Mouse (Mus musculus) cerebral cortex, adult 2 months (tissue): ENCODE measurements around the gene Grin2a.

Experiments
- WGBS: fragments of 180-500 bp; shearing (Covaris S2); methylation state at CpG from one replicate; pipeline ENCODE4 v1.1.7; 2018; 5-methylcytosine and 5-hydroxymethylcytosine counted together

Gene Grin2a

DNA sequence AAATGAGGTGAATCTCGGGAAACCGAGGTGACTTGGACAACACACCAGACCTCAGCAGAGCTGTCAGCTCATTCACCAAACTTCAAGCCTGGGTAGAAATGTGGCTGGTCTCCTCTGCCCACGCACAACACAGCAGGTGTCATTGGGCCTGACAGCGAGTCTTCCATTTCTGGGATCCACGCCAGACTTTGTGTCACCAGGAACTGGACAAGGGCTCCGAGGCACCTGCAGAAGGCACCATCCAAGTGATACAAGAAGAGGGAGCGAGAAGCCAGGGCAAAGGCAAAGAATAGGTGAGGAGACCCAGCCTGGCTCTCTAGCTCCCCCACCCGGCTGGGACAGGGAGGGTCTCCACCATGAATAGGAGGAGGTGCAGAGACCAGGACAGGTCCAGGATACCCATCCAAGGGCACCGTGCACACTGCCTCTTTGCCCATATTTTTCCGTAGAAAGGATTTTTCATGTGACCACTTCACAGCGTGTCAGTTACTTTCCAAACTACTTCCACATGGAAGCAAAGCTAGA lies 244.3 kb downstream of the Grin2a start:
- 54% methylated on average over 11 of the region's 11 CpGs for WGBS

DNA sequence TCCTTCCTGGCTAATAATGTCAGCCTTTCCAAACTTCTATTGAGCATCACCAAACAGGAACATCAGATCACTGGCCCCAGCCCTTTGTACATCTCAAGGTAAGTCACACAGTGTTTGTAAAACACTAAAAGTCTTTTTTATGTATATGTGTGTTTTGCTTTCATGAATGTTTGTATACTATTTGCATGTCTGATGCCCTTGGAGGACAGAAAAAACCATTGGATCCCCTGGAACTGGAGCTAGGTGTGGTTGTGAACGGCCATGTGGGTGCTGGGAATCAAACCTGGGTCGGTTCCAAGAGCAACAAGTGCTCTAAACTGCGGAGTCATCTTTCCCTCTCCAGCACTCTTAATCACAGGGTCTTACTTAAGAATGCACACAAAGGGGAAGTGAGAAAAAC lies 245.7 kb downstream of the Grin2a start:
- 89% methylated on average over 3 of the region's 3 CpGs for WGBS

DNA sequence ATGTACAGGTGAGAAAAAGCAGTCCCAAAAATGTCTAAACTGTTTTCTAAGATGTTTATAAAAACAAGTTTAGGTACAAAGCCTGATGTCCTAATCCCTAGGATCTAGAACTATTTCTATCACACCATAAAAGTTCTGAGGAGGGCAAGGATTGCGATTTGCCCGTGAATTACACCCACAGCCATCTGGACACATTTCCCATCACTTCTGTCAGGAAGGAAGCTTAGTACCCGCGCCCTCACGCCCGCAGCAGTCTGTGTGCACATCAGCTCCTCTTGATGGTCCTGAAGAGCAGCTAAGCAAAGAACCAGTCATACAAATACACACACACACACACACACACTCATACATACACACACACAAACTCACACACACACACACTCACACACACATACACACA lies 252.9 kb downstream of the Grin2a start:
- 42% methylated on average over 6 of the region's 6 CpGs for WGBS

DNA sequence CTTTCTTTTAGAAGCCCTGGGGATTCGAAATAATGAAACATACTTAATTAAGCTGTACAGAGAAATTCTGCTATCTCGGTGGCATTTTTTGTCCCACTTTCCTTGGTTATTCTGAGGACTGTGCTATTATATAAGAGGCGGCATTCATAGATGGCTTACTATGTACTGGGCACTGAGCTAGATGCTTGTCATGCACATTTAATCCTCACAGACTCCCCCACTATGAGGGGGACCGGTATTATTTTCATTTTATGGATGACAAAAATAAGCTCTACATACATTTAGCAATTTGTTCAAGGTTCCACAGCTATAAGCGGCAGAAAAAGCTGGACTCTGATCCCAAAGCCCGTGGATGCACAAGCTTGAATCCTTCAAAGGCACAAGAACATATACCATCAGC lies 256.7 kb downstream of the Grin2a start:
- WGBS = 48% methylated on average over 6 of the region's 6 CpGs

GRCm38 (mm10) chr16:9737131-9737530 lies 258.2 kb downstream of the Grin2a start:
- WGBS = 23% methylated on average over 2 of the region's 2 CpGs

- 46% methylated on average over 8 of the region's 8 CpGs for WGBS
Measured at GRCm38 (mm10) chr16:9735365-9736080, 259.8 kb downstream of the Grin2a start.

- 84% methylated on average over 5 of the region's 5 CpGs for WGBS
Measured at GRCm38 (mm10) chr16:9727603-9728002, 267.8 kb downstream of the Grin2a start.

- 64% methylated on average over 7 of the region's 7 CpGs for WGBS
Measured at GRCm38 (mm10) chr16:9725578-9726113, 269.7 kb downstream of the Grin2a start.

DNA sequence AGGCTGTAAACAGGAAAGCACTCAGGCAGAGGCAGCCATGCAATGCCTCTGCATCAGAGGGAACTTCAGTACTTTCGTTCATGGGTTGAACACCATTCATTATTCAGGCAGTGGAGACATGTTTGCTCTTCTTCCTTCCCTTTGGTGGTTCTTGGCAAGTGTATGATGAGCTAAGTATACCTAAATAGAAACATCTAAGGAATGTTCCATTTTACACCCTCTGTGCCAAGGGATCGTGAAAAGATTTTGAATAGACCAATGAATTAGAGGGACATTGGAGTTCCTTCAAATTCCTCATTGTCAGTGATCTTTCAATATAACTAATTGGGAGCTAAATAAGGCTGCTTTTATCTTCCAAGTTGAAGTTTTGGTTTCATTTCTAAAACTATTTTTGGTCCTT lies 284.0 kb downstream of the Grin2a start:
- 30% methylated on average over 2 of the region's 2 CpGs for WGBS

- 59% methylated on average over 2 of the region's 2 CpGs for WGBS
Measured at GRCm38 (mm10) chr16:9709921-9710320, 285.4 kb downstream of the Grin2a start.

- 77% methylated on average over 2 of the region's 2 CpGs for WGBS
Measured at GRCm38 (mm10) chr16:9697141-9697540, 298.2 kb downstream of the Grin2a start.

GRCm38 (mm10) chr16:9694081-9694480 lies 301.3 kb downstream of the Grin2a start:
- 38% methylated on average over 4 of the region's 4 CpGs for WGBS

- 26% methylated on average over 1 of the region's 1 CpGs for WGBS
Measured at GRCm38 (mm10) chr16:9688523-9689140, 306.7 kb downstream of the Grin2a start.

GRCm38 (mm10) chr16:9680572-9680971 lies 314.8 kb downstream of the Grin2a start:
- 68% methylated on average over 4 of the region's 4 CpGs for WGBS

DNA sequence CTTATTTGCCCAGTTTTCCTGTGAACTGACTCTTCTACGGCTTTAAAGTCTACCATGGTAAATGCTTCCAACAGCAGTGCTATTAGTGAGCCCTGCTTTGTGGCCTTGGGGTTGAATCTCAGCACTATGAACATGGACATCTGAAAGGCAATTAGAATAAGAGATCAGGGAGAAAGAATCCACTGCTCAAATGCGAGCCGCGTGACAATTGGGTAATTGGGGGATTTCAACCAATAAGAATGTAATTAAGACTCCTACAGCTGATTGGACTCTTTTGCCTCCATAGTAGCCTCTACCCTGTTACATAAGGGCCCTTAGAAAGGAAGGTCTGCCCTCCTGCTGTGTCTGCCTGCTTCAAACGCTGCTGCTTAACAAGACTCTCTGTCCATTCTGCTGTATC lies 315.4 kb downstream of the Grin2a start:
- 46% methylated on average over 5 of the region's 5 CpGs for WGBS

- 45% methylated on average over 7 of the region's 7 CpGs for WGBS
Measured at GRCm38 (mm10) chr16:9678750-9679149, 316.6 kb downstream of the Grin2a start.

GRCm38 (mm10) chr16:9672390-9672789 lies 323.0 kb downstream of the Grin2a start:
- 75% methylated on average over 2 of the region's 2 CpGs for whole genome bisulfite sequencing

DNA sequence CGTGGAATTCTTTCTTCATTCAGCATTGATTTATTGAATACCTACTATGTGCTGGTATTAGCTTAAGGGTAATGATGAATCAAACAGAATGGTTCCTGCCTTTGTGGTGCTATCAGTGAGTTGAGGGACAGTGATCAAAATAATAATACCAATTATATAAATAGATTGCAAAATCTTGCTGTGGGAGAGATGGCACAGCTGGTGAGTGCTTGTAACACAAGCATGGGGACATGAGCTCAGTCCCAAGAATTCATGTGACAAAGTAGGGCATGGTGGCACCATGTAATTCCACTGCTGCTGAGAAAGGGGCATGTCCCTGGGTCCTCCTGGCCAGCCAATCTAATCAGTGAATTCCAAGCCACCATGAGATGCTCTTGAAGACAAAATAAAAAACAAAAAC lies 324.1 kb downstream of the Grin2a start:
- WGBS = 38% methylated on average over 1 of the region's 1 CpGs

DNA sequence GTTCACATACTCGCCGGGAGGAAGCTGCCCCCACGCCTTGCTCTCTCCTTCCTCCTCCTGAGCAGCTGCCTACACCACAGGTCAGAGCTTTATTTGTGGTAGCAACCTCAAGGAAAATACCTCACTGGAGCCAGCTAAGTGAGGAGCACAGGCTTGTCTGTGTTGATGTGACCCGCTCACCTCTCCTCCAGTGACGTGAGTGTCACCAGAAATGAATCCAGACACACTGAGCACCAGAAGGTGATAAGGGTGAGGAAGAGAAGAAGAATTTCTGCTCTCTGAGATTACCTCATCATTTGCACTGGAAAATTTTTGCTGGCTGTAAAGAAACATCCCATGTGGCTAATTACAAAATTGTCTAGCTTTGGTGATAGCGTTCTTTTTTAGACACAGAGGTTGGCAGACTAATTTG lies 324.6 kb downstream of the Grin2a start:
- 34% methylated on average over 6 of the region's 6 CpGs for WGBS

DNA sequence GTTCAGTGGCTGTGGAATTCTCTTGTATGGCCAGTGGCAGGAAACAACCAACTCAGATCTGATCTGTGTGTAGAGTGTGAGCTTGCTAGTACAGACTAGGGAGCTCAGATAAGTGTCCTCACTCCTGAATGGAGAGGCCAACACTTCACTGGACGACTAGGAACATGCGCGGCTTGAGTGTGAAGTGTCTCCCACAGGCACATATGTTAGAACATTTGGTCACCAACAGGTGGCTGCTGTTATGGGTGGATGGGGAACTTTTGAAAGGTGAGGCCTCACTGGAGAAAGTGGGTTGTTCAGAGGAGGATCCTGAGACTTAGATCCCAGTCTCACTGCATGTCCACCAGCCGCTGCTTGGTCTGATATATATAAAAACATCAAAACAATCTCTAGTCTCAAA lies 329.5 kb downstream of the Grin2a start:
- WGBS = 65% methylated on average over 4 of the region's 4 CpGs

GRCm38 (mm10) chr16:9664060-9664459 lies 331.3 kb downstream of the Grin2a start:
- WGBS = 46% methylated on average over 3 of the region's 3 CpGs

DNA sequence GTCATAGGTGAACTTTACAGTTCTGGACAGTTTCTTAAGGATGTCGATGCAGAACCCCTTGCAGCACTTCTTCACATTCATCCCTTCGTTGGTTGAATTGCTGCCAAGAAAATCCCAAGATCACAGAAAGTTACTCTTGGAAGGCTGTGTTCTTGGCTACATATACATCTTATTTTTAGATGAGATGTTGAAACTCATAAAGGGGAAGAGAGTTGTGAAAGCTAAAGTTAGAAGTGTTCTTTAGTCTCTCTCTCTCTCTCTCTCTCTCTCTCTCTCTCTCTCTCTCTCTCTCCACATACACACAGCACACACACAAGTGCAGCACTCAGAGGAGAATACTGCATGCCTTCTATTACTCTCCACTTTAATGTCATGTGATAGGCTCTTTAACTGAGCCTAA lies 331.9 kb downstream of the Grin2a start:
- WGBS = 44% methylated on average over 2 of the region's 2 CpGs
